Mouse (Mus musculus) liver, embryonic 16.5 days (tissue): ENCODE results near the gene Rftn2. TPM values are rescaled to one million over a fixed set of nuclear protein-coding genes. Genes with fewer than 3 reads are reported as not detected.

Experiments used
- ATAC-seq: fragments of 200-750 bp; cut with Nextera tagmentation; 2 replicates; pipeline ENCODE4 v1.8.0; 2017; ENCODE audit warnings: low read depth, mild to moderate bottlenecking, moderate number of reproducible peaks, moderate library complexity
- H3K27ac ChIP-seq: fragments of 300-500 bp; sonication (generic); 2 replicates; pipeline ENCODE4 v1.5.1; 2014; ENCODE audit warnings: mild to moderate bottlenecking, low read length
- H3K27me3 ChIP-seq: fragments of 300-500 bp; sonication (generic); 2 replicates; pipeline ENCODE4 v1.6.1; 2014; ENCODE audit warnings: low read depth, low read length, mixed read lengths; ENCODE audit not compliant: control insufficient read depth, insufficient read depth
- H3K36me3 ChIP-seq: fragments of 300-500 bp; sonication (generic); 2 replicates; pipeline ENCODE4 v1.6.1; 2014; ENCODE audit warnings: mild to moderate bottlenecking; ENCODE audit not compliant: control insufficient read depth, insufficient read depth
- H3K4me1 ChIP-seq: fragments of 300-500 bp; sonication (generic); 2 replicates; pipeline ENCODE4 v1.6.1; 2014; ENCODE audit warnings: low read depth, low read length, mixed read lengths; ENCODE audit not compliant: control insufficient read depth
- H3K4me2 ChIP-seq: fragments of 300-500 bp; sonication (generic); 2 replicates; pipeline ENCODE4 v1.6.1; 2014; ENCODE audit warnings: low read depth, low read length, mixed read lengths
- H3K4me3 ChIP-seq: fragments of 300-500 bp; sonication (generic); 2 replicates; pipeline ENCODE4 v1.5.1; 2014; ENCODE audit warnings: low read depth, mild to moderate bottlenecking, low read length
- H3K9ac ChIP-seq: fragments of 300-500 bp; sonication (generic); 2 replicates; pipeline ENCODE4 v1.6.1; 2014; ENCODE audit warnings: low read depth, low read length
- H3K9me3 ChIP-seq: fragments of 300-500 bp; sonication (generic); replicated peaks from 2 replicates; pipeline ENCODE4 v1.6.1; 2016; ENCODE audit warnings: low read length; ENCODE audit not compliant: control insufficient read depth
- WGBS: fragments of 180-500 bp; shearing (Covaris S2); extraction: QIAGEN DNeasy Blood & Tissue Kit; methylation state at CpG from one replicate; pipeline ENCODE4 v1.1.7; 2014; ENCODE audit not compliant: insufficient replicate concordance; 5-methylcytosine and 5-hydroxymethylcytosine counted together
- polyA plus RNA-seq: library from polyadenylated mRNA; unstranded; fragments of >200 nt; fragmentation: Nextera tagmentation; extraction: Ambion mirVana; gene quantifications from 2 replicates; pipeline ENCODE4 v1.2.1, GENCODE M21; 2015

Rftn2 gene
- polyA plus RNA-seq, 1 experiment from 2014 or later, result 0.86 TPM

GRCm38 (mm10) chr1:55215185-55215813 lies 11.3 kb downstream of the Rftn2 start:
- Histone ChIP-seq H3K4me2 (no peak overlapping the region), H3K4me3 (no peak overlapping the region), H3K27me3 (no peaks in the 10 kb centered on the region), H3K36me3 (no peaks in the 10 kb centered on the region), H3K9ac (no peak overlapping the region), H3K9me3 (no peaks in the 10 kb centered on the region), H3K4me1 (no peaks in the 10 kb centered on the region; the same call in 1 of the 2 replicates), H3K27ac (no peak overlapping the region)
- peak; percentile 39; the same call in 1 of the 2 replicates for ATAC-seq
- WGBS, result 34% methylated on average over 11 of the region's 11 CpGs

- 73% methylated on average over 6 of the region's 6 CpGs for WGBS
- Histone ChIP-seq H3K9ac (no peak overlapping the region), H3K36me3 (no peaks in the 10 kb centered on the region), H3K4me3 (no peak overlapping the region), H3K4me1 (no peaks in the 10 kb centered on the region; the same call in 1 of the 2 replicates), H3K4me2 (no peak overlapping the region), H3K27me3 (no peaks in the 10 kb centered on the region), H3K27ac (no peak overlapping the region), H3K9me3 (no peaks in the 10 kb centered on the region)
- ATAC-seq, result no peak
Observed at GRCm38 (mm10) chr1:55213936-55214335, 12.6 kb downstream of the Rftn2 start.

- H3K4me3 ChIP-seq, result no peak overlapping the region
- H3K27ac ChIP-seq, result no peak overlapping the region
- H3K4me1 ChIP-seq, result no peaks in the 10 kb centered on the region; the same call in 1 of the 2 replicates
- H3K4me2 ChIP-seq, result no peak overlapping the region
- H3K27me3 ChIP-seq, result no peaks in the 10 kb centered on the region
- WGBS, result 40% methylated on average over 6 of the region's 6 CpGs
- H3K9ac ChIP-seq, result no peak overlapping the region
- ATAC-seq, result no peak
- H3K36me3 ChIP-seq, result no peaks in the 10 kb centered on the region
- no peaks in the 10 kb centered on the region for H3K9me3 ChIP-seq
Observed at GRCm38 (mm10) chr1:55213475-55213874, 13.1 kb downstream of the Rftn2 start.

GRCm38 (mm10) chr1:55212771-55213170 lies 13.8 kb downstream of the Rftn2 start:
- Histone ChIP-seq H3K9ac (no peak overlapping the region), H3K9me3 (no peaks in the 10 kb centered on the region), H3K4me3 (no peak overlapping the region), H3K27me3 (no peaks in the 10 kb centered on the region), H3K36me3 (no peaks in the 10 kb centered on the region), H3K4me2 (no peak overlapping the region), H3K4me1 (no peaks in the 10 kb centered on the region; the same call in 1 of the 2 replicates), H3K27ac (no peak overlapping the region)
- ATAC-seq, result no peak
- whole genome bisulfite sequencing, result 54% methylated on average over 4 of the region's 4 CpGs

- no peaks in the 10 kb centered on the region for H3K36me3 ChIP-seq
- no peaks in the 10 kb centered on the region; the same call in 1 of the 2 replicates for H3K4me1 ChIP-seq
- H3K4me2 ChIP-seq, result no peak overlapping the region
- no peak overlapping the region for H3K4me3 ChIP-seq
- 70% methylated on average over 8 of the region's 8 CpGs for WGBS
- no peak for ATAC-seq
- H3K27me3 ChIP-seq, result no peaks in the 10 kb centered on the region
- H3K9ac ChIP-seq, result no peak overlapping the region
- no peak overlapping the region for H3K27ac ChIP-seq
- H3K9me3 ChIP-seq, result no peaks in the 10 kb centered on the region
Observed at GRCm38 (mm10) chr1:55211081-55211480, 15.5 kb downstream of the Rftn2 start.

GRCm38 (mm10) chr1:55210202-55210965 lies 16.2 kb downstream of the Rftn2 start:
- WGBS, result 21% methylated on average over 12 of the region's 12 CpGs
- Histone ChIP-seq H3K4me1 (no peaks in the 10 kb centered on the region; the same call in 1 of the 2 replicates), H3K36me3 (no peaks in the 10 kb centered on the region), H3K9me3 (no peaks in the 10 kb centered on the region), H3K9ac (no peak overlapping the region), H3K4me3 (no peak overlapping the region), H3K4me2 (peak overlapping the region; percentile 41), H3K27ac (peak overlapping the region; percentile 37), H3K27me3 (no peaks in the 10 kb centered on the region)
- ATAC-seq, result peak; percentile 19; the same call in 1 of the 2 replicates

- no peaks in the 10 kb centered on the region; the same call in 1 of the 2 replicates for H3K4me1 ChIP-seq
- no peak overlapping the region for H3K27ac ChIP-seq
- no peak overlapping the region for H3K4me3 ChIP-seq
- no peak overlapping the region for H3K4me2 ChIP-seq
- no peak overlapping the region for H3K9ac ChIP-seq
- H3K27me3 ChIP-seq, result no peaks in the 10 kb centered on the region
- ATAC-seq, result no peak
- no peaks in the 10 kb centered on the region for H3K36me3 ChIP-seq
- no peaks in the 10 kb centered on the region for H3K9me3 ChIP-seq
- 26% methylated on average over 5 of the region's 5 CpGs for WGBS
Observed at GRCm38 (mm10) chr1:55208500-55209140, 18.0 kb downstream of the Rftn2 start.

- Histone ChIP-seq H3K27ac (no peak overlapping the region), H3K4me3 (no peak overlapping the region), H3K36me3 (no peaks in the 10 kb centered on the region), H3K9me3 (no peaks in the 10 kb centered on the region), H3K4me2 (no peak overlapping the region), H3K27me3 (no peaks in the 10 kb centered on the region), H3K4me1 (no peaks in the 10 kb centered on the region; the same call in 1 of the 2 replicates), H3K9ac (no peak overlapping the region)
- WGBS, result 75% methylated on average over 6 of the region's 6 CpGs
- no peak for ATAC-seq
Observed at GRCm38 (mm10) chr1:55207561-55207960, 19.0 kb downstream of the Rftn2 start.
